Mouse (Mus musculus) layer of hippocampus, postnatal 10 days (tissue): ENCODE measurements at regions not wholly inside any gene's neighbourhood (a gene's known extent, or its start where the extent isn't known, plus 50 kb on each side); places are given as distances from the start of the nearest gene placed in this dataset.

Source experiments
- DNase-seq, 2 experiments: peaks; one replicate each; pipeline ENCODE4 v3.0.0; 2021; ENCODE audit warnings: low spot score in 2 of 2

DNA sequence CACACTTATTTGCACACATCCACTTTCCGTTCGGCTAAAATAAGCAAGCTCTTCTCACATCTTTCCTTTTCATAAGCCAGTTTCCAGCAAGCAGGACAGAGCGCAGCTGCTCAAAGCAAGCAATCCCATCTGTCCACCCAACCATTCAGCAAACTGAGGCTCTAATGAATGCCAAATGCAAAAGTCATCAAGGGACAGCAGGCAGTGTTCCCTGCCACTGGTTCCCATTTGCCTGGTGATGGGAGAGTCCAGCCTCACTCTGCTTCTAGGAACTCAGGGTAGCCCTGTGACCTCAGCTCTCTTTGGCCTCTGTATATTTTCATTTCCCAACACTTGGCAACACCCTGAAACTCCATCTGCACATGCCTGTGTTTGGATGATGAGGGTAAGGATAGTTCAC, 188.8 kb upstream of the Rgma start:
- DNase-seq = peak; percentile 40 to 52

GRCm38 (mm10) chr7:73191388-73192278, 183.7 kb upstream of the Rgma start:
- peak in 1 of 2 experiments; percentile 32 for DNase-seq

GRCm38 (mm10) chr7:73192839-73193238, 182.5 kb upstream of the Rgma start:
- DNase-seq = peak in 1 of 2 experiments; percentile 8

DNA sequence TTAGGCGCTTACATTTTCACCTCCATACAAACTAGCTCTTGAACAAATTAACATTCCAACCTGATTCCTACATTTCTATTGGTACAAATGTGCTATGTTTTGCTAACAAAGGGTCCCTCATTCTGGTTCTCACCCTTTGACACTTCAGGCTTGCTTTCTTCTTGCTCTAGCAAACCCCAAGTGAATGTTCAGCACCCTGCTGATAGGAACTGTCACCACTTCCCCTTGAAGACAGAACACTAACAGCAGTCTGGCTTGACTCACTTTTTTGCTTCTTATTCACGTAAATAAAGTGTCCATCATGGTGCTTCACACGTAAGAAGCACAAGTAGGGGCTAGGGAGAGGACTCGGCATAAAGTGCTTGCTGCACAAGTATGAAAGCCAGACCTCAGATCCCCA, 180.0 kb upstream of the Rgma start:
- peak in 1 of 2 experiments; percentile 10 for DNase-seq

DNA sequence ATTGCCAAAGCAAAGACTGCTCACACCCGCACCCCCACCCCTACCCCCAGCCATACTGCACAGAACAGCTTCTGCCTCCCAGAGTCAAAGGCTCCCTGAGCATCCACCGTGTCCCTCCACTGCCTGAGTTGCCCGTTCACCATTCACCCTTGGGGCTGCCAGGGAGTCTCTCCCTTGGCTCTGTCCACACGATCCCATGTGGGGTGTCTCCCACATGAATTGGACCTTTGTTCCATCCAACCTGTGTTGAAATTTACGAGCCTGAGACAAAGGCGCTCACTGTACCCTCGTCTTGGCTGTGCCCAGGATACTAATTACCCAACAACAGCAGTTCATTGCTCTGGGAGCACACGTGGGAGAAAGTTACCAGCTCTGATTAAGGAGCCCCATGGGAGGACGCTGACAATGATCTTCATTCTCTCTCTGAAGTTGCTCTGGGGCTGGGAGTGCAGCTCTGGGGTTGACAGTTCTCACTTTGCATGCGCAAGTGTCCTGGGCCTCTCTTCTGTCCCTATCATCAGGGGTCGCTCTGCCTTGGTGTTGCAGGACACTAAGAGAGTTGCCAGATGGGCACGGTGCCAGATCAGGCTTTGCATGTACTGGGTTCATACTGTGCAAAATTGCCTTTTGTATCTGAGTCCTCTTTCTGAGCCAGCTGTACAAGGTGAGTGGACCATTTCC, 178.3 kb upstream of the Rgma start:
- DNase-seq = peak; percentile 68 to 74

DNA sequence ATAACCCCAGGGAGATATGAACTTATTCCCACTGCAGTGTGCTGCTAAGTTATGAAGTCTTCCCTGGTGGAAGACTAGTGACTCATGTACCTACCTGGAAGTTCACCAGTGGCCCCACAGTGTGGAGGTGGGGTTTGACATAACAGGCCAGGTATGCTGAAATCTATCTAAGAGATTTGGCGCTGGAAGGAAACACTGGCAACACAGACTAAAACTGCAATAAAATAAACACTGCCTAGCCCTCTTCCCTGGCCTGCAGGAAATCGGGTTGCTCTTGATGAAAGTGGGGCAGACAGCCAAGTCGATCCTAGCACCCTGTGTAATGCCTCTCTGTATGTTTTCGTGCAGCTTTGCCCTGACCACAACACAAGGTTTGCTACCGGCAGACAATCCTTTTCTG, 177.2 kb upstream of the Rgma start:
- peak in 1 of 2 experiments; percentile 23 for DNase-seq

DNA sequence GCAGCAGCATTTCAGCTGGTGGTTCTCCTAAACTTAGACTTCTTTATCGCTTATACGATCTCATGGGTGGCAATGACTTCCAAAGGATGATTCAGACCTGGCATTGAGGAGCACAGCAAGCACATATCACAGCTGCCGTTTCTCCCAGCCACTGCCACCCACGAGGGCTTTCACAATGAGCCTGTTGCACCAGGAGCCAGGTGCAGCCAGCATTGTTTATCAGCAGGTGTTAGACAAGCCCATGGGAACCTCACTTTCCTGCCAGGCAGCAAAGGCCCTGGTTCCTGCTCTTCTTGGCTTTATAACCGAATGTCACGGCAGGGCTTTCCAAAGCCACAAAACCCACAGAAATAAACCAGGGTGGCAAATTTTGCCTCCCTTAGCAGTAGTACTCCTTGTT, 175.3 kb upstream of the Rgma start:
- peak in 1 of 2 experiments; percentile 24 for DNase-seq

DNA sequence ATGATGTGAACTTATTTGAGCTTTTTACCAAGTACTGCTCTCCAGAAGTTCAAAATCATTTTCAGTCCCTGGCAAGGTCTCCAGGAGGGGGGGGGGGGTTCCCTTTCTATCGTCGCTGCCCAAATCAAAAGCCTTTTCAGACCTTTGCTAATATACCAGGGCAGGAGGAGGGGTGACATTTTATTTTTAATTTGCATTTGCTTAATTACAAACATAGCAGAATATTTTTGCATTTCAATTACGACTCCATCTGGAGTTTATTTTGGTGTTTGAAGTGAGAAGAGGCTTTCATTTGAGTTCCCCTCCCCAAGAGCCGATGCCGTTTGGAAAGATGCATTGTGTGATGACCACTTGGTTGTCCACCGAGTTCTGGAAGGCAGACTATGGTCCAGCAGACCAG, 174.0 kb upstream of the Rgma start:
- DNase-seq = peak; percentile 26 to 35

GRCm38 (mm10) chr7:73206922-73207811, 168.1 kb upstream of the Rgma start:
- peak in 1 of 2 experiments; percentile 8 for DNase-seq

DNA sequence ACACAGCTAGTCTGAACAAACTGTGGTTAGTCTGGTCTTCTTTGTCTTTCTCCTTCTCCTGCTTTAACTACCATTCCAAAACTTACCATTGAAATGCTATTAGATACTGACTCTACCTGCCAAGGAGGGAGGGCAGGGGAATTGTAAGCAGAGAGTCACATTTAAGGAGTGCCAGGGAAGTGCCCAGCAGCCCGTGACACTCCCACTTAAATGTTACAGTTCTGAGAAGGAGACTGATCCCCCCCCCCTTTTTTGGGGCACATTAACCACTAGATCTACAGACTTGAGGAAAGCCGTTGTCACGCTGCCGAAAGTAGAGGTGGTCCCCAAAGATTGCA, 166.9 kb upstream of the Rgma start:
- DNase-seq = no peak

DNA sequence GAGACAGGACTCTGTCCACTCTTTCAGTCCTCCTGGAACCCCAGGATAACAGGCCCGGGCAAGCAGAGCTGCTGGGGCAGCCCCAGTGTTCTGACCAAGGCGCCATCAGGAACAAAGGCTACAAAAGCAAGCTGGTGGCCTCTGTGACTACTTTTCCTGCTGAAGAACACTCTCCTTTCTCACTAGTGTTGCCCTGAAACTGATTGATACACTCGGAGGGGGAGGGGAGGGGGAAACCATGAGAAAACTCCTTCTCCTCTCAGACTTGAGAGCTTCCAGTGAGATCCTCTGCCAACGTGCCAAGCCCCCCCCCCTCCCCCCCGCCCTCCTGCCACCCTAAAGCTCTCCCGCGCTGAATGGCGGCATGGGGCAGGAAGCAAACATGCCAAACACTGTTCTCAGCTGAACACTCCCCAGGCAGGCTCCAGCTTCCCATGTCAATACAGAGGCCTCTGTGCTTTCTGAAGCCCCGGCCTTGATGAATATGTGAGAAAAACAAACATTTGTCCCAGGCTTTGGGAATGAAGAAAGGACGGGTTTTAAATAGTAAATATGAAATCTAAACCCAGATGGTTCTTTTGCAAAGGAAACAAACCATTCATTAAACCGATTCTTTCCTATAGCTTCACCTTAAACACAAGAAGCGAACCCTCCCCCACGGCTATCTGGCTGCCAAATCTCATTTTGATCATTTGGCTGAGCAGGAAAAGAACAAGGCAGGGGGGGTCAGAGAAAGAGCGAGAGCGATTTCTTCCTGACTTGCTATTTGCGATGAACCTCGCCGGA, 166.3 kb upstream of the Rgma start:
- peak; percentile 35 to 57 for DNase-seq

GRCm38 (mm10) chr7:73210078-73210477, 165.2 kb upstream of the Rgma start:
- DNase-seq = peak in 1 of 2 experiments; percentile 16

GRCm38 (mm10) chr7:73222237-73222915, 152.9 kb upstream of the Rgma start:
- DNase-seq = peak in 1 of 2 experiments; percentile 23

GRCm38 (mm10) chr7:73222929-73223512, 152.3 kb upstream of the Rgma start:
- DNase-seq = peak in 1 of 2 experiments; percentile 15

DNA sequence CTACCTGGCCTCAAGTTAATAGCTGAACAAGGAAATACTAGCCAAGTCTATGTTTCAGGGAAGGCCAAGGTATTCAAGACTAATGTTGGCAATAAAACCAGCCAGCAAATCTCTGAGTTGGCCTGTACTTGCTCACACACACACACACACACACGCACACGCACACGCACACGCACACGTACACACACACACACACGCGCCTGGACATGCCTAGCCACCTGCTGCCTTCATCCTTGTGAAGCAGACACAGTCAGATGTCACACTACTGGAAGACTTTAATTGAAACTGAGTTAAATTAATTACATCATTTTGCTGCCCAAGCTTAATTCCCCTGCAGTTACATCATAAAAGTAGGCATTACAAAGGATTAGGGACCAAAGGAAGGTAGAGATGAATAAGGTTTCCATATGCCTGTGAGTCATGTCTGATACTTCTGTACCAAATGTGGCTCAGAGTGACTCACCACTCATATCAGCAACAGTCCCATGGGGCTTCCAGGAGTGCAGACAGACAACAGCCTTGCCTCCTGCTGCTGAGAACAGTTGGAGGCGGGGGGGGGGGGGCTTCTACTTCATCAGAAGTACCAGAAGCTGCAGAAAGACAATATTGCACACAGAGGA, 141.7 kb upstream of the Rgma start:
- DNase-seq = no peak

GRCm38 (mm10) chr7:73238486-73238885, 136.8 kb upstream of the Rgma start:
- DNase-seq = no peak

DNA sequence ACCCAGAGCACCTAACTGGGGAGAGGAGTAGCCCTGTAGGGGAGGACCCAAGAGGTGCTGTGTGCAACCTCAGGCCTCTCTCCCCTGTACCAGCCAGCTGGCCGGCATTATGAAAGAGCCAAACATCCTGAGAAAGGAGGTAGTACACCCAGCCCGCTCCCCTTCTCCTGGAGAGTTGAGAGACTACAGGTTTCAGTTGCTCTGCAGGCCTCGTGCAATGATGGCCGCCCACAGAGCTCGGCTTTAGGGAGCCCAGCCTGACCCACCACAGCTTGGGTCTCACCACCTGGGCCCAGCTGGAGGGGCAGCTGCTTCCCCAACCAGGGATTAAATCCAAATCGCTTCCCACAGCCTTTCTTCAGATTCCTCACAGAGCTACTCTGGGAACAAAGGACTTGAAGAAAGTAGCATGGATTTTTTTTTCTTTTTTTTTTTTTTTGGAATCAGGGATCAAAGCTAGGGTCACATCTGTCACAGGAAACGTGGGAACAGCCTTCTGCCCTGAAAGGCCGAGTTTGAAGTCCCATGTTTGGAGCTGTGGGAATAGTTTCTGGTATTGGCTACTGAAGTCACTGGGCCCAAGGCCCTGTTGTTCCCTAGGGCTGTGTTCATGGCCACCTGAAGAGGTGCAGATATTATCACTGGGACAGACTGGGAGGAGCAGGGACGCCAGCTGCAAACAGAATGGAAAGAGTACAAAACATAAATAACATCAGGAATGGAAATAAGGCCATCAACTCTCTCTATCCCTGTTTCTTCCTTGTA, 131.5 kb upstream of the Rgma start:
- no peak for DNase-seq

GRCm38 (mm10) chr7:73245431-73245830, 129.9 kb upstream of the Rgma start:
- DNase-seq = no peak
